Mouse (Mus musculus) brain, embryonic 14.5 days (tissue): ENCODE results near the gene Srf.

Source experiments
- CTCF ChIP-seq: fragments of 200-500 bp; IDR thresholded peaks from 2 replicates; pipeline ENCODE4 v1.5.1; 2012; ENCODE audit warnings: inconsistent platforms, mild to moderate bottlenecking, moderate library complexity, borderline replicate concordance; ENCODE audit not compliant: insufficient read depth, insufficient read length; ENCODE audit errors: extremely low read depth
- POLR2A ChIP-seq: fragments of 200-500 bp; IDR thresholded peaks from 2 replicates; pipeline ENCODE4 v1.6.1; 2012; ENCODE audit warnings: mild to moderate bottlenecking, inconsistent platforms, borderline replicate concordance; ENCODE audit not compliant: poor library complexity, insufficient read depth, insufficient read length, severe bottlenecking; ENCODE audit errors: extremely low read depth

DNA sequence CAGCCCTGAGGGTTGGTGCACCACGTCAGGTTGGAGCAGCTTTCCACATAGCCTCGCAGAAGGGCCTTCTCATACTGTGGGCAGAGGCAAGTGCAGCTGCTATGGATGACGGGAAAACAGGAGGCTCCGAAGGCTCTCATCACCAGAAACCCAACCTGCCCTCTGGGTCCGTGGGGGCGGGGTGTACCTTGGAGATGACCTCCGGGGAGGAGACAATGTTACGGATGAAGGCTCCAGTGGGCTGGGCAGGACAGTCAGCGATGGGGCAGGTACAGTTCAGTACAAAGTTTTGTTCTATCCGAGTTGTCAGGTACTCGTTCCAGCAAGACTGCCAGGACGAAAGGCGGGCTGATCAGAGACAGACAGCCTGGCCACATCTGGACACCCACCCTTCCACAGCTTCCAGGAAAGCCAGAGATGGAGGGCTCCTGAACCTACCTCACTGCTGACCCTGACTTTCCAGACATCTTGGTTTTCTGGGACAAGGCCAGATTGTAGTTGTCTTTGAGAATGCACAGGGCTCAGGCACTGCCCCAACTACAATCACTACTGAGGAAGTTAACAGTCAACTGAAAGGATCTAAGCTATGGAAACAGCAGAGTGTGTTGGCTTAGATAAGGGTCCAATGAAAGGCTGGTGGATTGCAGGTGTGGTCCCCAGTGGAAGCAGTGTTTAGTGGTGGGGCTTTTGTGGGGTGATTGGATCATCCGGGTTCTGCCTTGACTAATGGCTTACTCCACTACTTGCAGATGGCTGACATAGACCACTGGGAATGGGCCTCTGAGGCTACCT, 51.9 kb downstream of the Srf start:
- no peak for TF ChIP-seq POLR2A
- no peak for TF ChIP-seq CTCF
